Mouse (Mus musculus): ENCODE results near the gene Pdia4. TPM values are rescaled to one million over a fixed set of nuclear protein-coding genes. Genes with fewer than 3 reads are reported as not detected.
"Not testable (repeated sequence)": the region's sequence is repeated elsewhere in the genome, so short reads cannot be mapped to it uniquely, and the experiment has no call there.

The Pdia4 gene
- total RNA-seq, 4 experiments from 2014 or later = 98.3 to 114 (median 107) TPM

GRCm38 (mm10) chr6:47810181-47810580 is 3.0 kb downstream of the Pdia4 start:
- no peak for DNase-seq

GRCm38 (mm10) chr6:47809053-47809452 is 4.2 kb downstream of the Pdia4 start:
- no peak for DNase-seq

- no peak for DNase-seq
These were observed 4.7 kb downstream of the Pdia4 start for GRCm38 (mm10) chr6:47808545-47808944.

- DNase-seq = no peak
These were observed 5.8 kb downstream of the Pdia4 start for GRCm38 (mm10) chr6:47807419-47807818.

GRCm38 (mm10) chr6:47805520-47805919 is 7.7 kb downstream of the Pdia4 start:
- DNase-seq = no peak

GRCm38 (mm10) chr6:47799079-47799478 is 14.2 kb downstream of the Pdia4 start:
- no peak for DNase-seq

- DNase-seq = no peak
These were observed 19.0 kb downstream of the Pdia4 start for GRCm38 (mm10) chr6:47794106-47794830.

- no peak for DNase-seq
These were observed 19.9 kb downstream of the Pdia4 start for GRCm38 (mm10) chr6:47793284-47793683.

GRCm38 (mm10) chr6:47792533-47792932 is 20.7 kb downstream of the Pdia4 start:
- no peak for DNase-seq

- DNase-seq = no peak
These were observed 22.5 kb downstream of the Pdia4 start for GRCm38 (mm10) chr6:47790745-47791144.

- DNase-seq = no peak
These were observed 24.4 kb downstream of the Pdia4 start for GRCm38 (mm10) chr6:47788821-47789220.

GRCm38 (mm10) chr6:47787941-47788736 is 25.1 kb downstream of the Pdia4 start:
- peak; percentile 85 for DNase-seq

- no peak for DNase-seq
These were observed 28.4 kb downstream of the Pdia4 start for GRCm38 (mm10) chr6:47784707-47785412.

- no peak for DNase-seq
These were observed 31.9 kb downstream of the Pdia4 start for GRCm38 (mm10) chr6:47781091-47781968.

- DNase-seq = no peak
These were observed 32.6 kb downstream of the Pdia4 start for GRCm38 (mm10) chr6:47780576-47781013.

GRCm38 (mm10) chr6:47771760-47772159 is 41.5 kb downstream of the Pdia4 start:
- not testable (repeated sequence) for DNase-seq

GRCm38 (mm10) chr6:47771113-47771512 is 42.1 kb downstream of the Pdia4 start:
- DNase-seq = not testable (repeated sequence)

- not testable (repeated sequence) for DNase-seq
These were observed 43.4 kb downstream of the Pdia4 start for GRCm38 (mm10) chr6:47769861-47770260.

GRCm38 (mm10) chr6:47768520-47768919 is 44.7 kb downstream of the Pdia4 start:
- DNase-seq = not testable (repeated sequence)

GRCm38 (mm10) chr6:47767355-47767754 is 45.9 kb downstream of the Pdia4 start:
- DNase-seq = not testable (repeated sequence)

- DNase-seq = not testable (repeated sequence)
These were observed 50.5 kb downstream of the Pdia4 start for GRCm38 (mm10) chr6:47762686-47763085.

GRCm38 (mm10) chr6:47759406-47759805 is 53.8 kb downstream of the Pdia4 start:
- DNase-seq = not testable (repeated sequence)

Data from adrenal gland, adult 8-10 months (tissue).